Mouse (Mus musculus): Measurements from ENCODE around the gene Golga7b.

Gene Golga7b

DNA sequence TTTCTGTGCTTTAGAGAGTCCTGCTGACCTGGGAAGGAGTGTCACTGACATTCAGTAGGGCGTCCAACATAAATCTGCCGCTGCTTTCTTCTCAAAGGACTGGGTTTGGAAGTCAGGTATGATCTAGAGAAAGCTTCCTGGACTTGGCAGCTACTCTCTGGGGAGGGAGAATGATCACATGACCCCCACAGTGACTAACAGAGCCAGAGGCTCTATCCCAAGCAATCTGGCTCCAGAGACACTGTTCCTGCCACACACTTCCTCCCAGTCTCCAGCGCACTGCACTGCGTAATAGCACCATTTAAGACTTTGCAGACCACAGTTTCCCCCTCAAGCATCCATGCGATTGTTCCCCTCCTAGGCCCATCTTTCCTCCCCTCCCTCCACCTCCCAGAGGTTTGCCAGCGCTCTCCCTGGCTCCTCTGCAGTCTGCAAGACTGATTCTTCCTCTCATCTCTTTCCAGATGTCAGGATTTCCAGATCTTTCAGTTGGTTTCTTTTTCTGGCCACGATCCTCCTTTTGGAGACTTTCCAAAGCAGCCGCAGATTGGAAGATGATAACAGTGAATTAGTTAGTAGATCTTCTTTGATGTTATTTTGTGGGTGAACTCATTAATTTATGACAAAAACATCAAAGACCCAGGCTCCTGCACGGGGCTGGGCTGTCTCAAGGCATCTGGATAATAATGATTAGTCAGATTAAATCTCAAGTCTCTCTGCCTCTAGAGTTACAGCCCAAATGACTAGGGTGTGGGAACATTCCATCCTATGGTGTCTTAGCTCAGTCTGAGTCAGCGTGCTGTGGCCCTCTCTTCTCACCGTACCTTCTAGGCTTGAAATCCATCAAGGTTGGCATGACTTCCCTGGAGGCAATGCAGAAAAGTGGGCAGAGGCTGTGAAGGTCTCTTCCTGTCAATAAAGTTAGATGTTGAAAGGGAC lies 2.9 kb downstream of the Golga7b start:
- DNase-seq (ENCODE audit: low spot score) = no peak

- peak; percentile 23 for DNase-seq (ENCODE audit: low spot score)
Observed at GRCm38 (mm10) chr19:42255438-42255783, 8.0 kb downstream of the Golga7b start.

DNA sequence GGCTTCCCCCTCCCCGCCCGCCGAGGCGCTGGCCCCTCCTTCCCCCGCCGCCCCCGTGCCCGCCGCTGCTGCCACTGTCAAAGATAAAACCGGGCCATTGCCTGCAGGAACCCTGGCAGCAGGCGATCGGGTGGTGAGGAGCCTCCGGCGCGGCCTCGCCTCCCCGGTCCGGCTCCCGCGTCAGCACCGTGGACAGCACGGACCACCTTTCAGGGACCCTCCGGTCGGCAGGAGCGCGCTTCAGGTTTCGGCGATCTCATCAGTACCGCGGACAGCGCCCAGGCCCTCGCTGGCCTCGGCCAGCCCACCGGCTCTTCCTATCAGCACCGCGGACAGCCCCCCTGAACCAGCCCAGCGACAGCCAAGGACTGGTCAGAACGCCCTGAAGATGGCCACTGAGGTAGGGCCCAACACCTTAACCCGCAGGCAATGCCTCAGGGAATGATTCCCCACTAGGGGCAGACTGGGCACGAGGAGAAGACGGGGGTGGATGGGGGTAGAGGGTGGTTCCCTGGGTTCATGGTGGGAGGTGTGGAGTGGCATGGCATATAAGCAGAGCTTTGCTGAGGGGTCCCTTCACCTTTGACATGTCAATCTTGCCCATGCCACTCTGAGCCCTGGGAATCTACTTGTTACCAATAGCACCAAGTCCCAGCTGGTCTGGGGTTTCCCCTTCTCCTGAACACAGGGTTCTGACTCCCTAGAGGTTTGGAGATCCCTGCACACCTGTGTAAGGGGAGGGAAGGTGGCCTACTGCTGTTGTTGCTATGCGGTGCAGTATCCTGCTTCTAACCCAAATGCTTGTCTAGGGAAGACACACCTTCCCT lies 8.6 kb downstream of the Golga7b start:
- DNase-seq (ENCODE audit: low spot score) = peak; percentile 95

GRCm38 (mm10) chr19:42256611-42257240 lies 9.4 kb downstream of the Golga7b start:
- no peak for DNase-seq (ENCODE audit: low spot score)

- no peak for DNase-seq (ENCODE audit: low spot score)
Observed at GRCm38 (mm10) chr19:42257241-42257635, 9.9 kb downstream of the Golga7b start.

- no peak for DNase-seq (ENCODE audit: low spot score)
Observed at GRCm38 (mm10) chr19:42258031-42258430, 10.7 kb downstream of the Golga7b start.

GRCm38 (mm10) chr19:42258596-42258995 lies 11.2 kb downstream of the Golga7b start:
- DNase-seq (ENCODE audit: low spot score) = no peak

DNA sequence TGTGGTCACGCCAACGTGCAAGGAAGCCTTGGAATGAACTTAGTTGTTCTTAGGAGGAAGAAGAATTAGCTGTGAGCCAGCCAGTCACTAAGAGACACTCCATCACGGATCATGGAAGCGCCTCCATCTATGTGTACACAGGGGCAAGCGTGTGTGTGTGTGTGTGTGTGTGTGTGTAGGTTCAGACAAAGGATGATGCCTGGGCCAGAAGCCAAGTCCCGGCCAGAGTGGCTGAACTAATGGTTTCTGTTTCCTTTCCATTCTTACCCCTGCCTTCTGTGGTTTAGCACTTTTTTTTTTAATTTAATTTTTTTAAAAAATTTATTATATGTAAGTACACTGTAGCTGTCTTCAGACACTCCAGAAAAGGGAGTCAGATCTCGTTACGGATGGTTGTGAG lies 13.1 kb downstream of the Golga7b start:
- no peak for DNase-seq (ENCODE audit: low spot score)

GRCm38 (mm10) chr19:42263524-42263923 lies 16.1 kb downstream of the Golga7b start:
- DNase-seq (ENCODE audit: low spot score) = no peak

DNA sequence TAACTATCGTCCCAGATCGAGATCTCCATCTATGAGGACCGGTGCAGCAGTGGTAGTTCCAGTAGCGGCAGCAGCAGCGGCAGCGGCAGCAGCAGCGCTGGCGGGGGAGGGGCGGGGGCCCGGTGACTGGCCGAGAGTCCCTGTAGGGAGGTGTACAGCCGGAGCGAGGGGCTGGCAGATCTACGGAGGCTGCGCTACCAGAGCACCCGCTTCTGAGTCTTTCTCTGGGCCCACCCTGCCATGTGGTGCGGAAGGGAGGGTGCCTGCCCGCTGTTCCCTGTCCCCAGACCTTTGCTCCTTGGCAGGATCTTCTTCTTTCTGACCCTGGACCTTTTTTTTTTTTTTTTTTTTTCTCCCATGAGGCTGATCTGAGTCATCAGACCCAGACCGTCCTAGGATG lies 21.0 kb downstream of the Golga7b start:
- peak; percentile 50 for DNase-seq (ENCODE audit: low spot score)

DNA sequence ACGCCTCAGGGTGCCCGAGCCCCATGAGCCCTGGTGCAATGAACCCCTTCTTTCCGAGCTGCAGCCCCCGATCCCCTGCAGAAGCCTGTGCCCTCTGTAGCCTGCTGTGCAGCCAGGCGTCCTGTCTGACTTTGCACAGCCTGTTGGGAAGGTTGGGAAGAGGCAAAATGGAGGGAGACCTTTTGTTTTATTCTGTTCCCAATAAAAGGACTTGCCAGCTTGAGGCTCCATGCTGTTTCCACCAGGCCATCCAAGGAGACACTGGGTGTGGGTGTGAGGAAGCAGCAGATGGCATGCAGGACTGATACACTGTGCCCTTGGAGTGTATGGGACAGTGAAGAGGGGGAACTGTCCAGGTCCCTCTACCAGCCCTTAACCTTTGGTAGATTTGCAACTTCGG lies 22.7 kb downstream of the Golga7b start:
- DNase-seq (ENCODE audit: low spot score) = no peak

- DNase-seq (ENCODE audit: low spot score) = no peak
Observed at GRCm38 (mm10) chr19:42271182-42271581, 23.8 kb downstream of the Golga7b start.

- DNase-seq (ENCODE audit: low spot score) = peak; percentile 92
Observed at GRCm38 (mm10) chr19:42272003-42272963, 24.9 kb downstream of the Golga7b start.

DNA sequence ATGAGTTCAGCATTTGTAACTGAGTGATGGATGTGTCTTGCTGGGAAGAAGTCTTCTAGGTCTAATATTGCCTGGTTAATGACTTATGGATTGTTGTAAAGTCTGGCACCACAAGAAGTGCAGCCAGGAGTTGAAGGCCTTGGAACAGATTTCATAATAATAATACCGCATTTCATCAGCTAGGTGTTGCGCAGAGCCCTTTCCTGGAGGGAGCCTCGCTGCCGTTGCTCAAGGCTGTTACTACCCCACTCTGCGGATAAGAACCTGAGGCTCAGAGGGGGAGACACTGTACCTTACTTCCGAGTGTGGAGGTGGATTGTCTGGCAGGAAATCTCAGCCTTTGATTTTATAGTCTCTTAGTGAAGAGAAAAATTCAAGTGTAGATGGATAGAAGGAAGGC lies 29.9 kb downstream of the Golga7b start:
- no peak for DNase-seq (ENCODE audit: low spot score)

DNA sequence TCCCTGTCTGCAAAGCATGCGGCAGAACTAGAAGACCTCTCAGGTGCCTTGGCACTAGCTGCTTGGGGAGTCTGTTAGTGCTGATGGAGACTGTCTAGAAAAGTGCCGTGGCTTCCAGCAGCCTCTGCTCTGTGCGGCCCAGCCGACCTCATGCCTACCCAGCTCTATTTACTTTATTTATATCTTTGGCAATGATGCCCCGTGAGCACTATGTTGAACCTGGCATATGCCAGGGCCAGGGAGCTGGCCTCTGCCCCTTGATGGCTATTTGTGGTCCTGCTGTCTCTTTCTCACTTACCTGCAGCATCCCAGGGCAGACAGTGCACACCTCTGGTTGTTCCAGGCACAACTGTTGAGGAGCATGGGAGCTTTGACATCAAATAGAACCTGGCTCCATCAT lies 31.1 kb downstream of the Golga7b start:
- no peak for DNase-seq (ENCODE audit: low spot score)

DNA sequence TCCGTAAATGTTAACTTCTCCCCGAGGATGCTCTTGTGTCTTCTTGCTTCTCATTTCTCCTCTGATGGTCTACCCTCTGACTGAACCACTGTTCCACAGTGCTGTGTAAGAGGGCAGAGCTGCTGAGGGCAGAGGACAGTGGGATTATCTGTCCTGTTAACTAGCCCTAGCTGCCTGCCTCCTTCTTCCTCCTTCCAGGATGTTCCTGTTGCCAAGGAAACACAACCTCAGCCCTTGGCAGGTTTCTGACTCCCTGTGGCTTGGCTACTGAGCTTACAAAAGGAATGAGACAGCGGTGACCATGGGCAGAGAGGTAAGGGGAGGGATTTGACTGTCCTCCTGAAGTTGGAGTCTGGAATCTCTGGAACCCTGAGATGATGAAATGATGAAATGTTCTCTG lies 32.2 kb downstream of the Golga7b start:
- DNase-seq (ENCODE audit: low spot score) = no peak

GRCm38 (mm10) chr19:42284178-42284577 lies 36.8 kb downstream of the Golga7b start:
- no peak for DNase-seq (ENCODE audit: low spot score)

DNA sequence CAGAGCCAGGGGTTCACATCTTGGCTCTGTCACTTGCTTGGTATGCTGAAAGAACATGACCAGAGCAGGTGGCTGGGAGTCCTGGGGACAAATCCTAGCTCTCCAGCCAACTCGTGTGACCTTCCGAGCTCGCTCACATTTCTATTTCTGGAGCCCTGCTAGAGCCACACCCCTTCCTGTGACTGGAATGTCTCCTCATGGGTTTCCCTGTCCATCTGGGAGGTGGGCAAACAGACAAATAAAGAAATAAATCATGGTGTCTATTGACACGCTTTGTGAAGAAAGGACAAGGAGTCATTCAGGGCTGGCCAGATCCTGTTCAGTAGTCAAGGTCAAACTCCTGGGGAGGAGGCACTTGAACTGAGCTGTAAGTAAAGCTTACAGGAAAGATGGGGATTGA lies 41.0 kb downstream of the Golga7b start:
- no peak for DNase-seq (ENCODE audit: low spot score)

- DNase-seq (ENCODE audit: low spot score) = no peak
Observed at GRCm38 (mm10) chr19:42290954-42291661, 43.7 kb downstream of the Golga7b start.

DNA sequence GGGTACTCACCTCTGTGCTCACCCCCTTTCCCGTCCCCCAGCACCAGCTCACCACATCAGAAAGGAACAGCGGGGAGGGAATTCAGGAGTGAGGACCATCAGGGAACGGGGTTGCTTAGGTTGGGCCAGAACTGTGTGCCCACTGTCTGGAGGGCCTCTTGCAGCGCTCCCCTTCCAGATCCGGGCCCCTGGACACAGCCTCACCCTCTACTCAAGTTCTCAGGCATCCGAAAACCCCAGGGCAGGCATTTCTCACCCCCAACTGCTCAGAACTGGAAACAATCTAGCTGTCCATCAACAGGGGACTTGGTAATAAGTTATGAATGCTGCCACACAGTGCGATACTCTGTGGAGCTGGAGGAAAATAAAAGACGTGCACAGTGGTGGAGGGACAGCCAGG lies 44.7 kb downstream of the Golga7b start:
- DNase-seq (ENCODE audit: low spot score) = no peak

DNA sequence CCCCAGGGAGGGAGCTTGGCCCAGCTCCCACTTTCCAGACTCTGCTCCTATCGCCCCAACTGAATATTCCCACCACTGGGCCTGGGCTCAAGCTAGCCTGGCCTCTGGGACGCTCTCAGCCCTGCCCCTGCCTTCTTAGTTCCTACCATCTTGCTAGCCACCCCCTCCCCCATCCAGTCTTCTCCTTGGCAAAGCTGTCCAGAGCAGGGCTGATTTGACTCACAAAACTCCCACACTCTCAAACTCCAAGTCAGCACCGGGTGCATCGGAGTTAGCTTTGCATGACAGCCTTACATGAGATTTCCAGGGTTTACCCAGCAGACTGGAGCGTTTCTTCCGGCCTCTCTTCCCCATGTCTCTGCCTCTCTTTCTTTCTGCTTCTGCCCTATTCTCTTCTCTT lies 45.8 kb downstream of the Golga7b start:
- DNase-seq (ENCODE audit: low spot score) = no peak
